Mouse (Mus musculus): ENCODE data around the gene Cyp51. TPM values are rescaled to one million over a fixed set of nuclear protein-coding genes. Genes with fewer than 3 reads are reported as not detected.
A peak's percentile ranks its signal among the peaks of the same experiment; 100 is the strongest.
"Not testable (repeated sequence)": the region's sequence is repeated elsewhere in the genome, so short reads cannot be mapped to it uniquely, and the experiment has no call there.

The Cyp51 gene
- 1 to 10 TPM; 7.9 to 9.4 TPM for total RNA-seq (2021)
- long read RNA-seq, experiment 1, transcript Cyp51-201 (10 exons, 3,931 nt): major isoform, 19 of 20 reads
- long read RNA-seq, experiment 1, partial matches to known transcripts: 0 of 20 reads
- long read RNA-seq, experiment 1, other reads (novel, unspliced or antisense): 1 of 20 reads
- long read RNA-seq, experiment 2, transcript Cyp51-201 (10 exons, 3,931 nt): major isoform, 13 of 13 reads
- long read RNA-seq, experiment 2, partial matches to known transcripts: 0 of 13 reads
- long read RNA-seq, experiment 2, other reads (novel, unspliced or antisense): 0 of 13 reads

- peak; percentile 87 for DNase-seq
These were observed at the start of gene Cyp51 for GRCm38 (mm10) chr5:4104341-4105040. Gene Cyp51 (minus strand): TSS chr5:4104746.

- DNase-seq: no peak
These were observed 8.1 kb upstream of the Cyp51 start for GRCm38 (mm10) chr5:4112570-4113098.

DNA sequence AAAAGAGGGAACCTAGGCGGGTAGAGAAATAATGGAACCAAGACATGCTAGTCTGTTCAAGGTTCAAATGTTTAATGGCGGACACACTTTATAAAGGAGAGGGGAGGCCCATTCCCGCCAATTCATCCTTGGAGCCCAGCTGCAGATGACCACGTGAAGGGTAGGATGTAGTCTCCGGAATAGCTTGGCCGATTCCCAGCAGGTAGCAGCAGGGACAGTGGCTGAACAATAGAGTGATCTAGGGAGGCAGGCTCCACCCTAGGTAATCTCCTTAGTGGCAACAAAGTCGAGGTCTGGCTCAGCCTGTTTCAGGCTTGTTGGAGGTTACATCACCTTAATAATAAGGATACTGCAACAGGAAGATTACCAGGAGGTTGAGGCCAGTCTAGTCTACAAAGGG, 2.5 kb upstream of the Cyp51 start:
- not testable (repeated sequence) for DNase-seq

- DNase-seq: no peak
These were observed 1.2 kb upstream of the Cyp51 start for GRCm38 (mm10) chr5:4105651-4106186.

- no peak for DNase-seq
These were observed 763 bp downstream of the Cyp51 start for GRCm38 (mm10) chr5:4103626-4104340.

DNA sequence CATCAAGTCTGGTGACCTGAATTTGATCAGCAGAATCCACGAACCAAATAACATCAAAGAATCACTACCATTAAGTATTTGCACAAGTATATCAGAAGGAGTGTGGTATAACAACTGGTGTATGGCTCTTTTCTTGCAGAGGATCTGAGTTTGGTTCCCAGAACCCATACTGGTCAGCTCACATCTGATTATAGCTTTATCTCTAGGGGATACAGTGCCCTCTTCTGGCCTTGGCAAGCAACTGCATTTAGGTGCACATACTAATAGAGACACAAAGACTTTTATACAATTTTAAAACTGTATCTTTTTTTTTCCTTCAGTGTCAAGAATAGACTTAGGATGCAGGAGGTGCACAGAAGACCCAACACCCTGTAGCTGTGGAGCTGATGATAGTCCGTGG, 2.8 kb downstream of the Cyp51 start:
- DNase-seq: no peak

- DNase-seq: no peak
These were observed 3.5 kb downstream of the Cyp51 start for GRCm38 (mm10) chr5:4101031-4101430.

DNA sequence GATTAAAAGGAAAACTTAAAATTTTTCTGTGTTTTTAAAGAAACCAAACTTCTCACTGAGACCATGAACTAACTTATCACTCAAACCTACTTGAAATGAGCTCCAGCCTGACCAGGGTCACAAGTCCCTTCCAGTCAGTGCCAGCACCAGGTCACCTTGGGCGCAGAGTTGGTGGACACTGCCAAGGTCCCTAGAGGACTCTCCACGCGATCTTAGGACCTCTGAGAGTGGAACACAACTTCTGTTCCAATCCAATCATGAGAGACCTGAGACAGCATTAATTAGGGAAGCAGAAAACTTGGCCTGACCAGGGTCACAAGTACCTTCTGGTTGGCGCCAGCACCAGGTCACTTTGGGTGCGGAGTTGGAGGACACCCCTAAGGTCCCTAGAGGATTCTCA, 10.1 kb downstream of the Cyp51 start:
- no peak for DNase-seq

DNA sequence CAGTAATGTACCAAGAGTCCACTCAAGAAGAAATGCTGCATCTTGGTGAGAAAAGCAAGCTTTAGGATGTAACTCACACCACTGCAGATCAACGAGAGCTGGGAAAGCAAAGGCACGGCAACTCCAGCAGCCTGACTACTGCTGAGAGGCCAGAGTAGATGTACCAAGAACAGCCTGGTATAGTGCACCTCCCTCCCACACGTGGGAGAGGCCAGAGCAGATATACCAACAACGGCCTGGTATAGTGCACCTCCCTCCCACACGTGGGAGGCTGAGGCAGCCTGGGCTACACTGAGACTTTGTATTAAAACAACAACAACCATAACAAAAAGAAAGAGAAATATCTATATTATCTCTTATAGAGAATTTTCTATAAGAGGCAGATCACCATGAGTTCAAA, 16.4 kb downstream of the Cyp51 start:
- no peak for DNase-seq

DNA sequence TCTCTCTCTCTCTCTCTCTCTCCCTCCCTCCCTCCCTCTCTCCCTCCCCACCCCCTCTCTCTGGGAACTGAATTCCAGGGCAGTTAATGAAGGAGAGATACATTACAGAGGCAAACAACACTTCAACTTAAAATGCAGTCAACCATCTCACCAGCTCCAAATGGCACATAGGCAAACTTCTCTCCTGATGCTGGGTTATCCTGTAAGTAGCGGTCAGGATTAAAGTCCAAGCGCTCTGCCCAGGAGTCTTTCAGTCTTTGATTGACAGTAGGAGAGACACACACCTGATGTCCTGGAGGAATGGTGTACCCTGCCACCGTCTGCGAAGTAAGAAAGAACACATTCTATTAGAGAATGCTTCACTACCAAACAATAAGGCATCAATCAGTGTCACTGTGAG, 18.2 kb downstream of the Cyp51 start:
- no peak for DNase-seq

DNA sequence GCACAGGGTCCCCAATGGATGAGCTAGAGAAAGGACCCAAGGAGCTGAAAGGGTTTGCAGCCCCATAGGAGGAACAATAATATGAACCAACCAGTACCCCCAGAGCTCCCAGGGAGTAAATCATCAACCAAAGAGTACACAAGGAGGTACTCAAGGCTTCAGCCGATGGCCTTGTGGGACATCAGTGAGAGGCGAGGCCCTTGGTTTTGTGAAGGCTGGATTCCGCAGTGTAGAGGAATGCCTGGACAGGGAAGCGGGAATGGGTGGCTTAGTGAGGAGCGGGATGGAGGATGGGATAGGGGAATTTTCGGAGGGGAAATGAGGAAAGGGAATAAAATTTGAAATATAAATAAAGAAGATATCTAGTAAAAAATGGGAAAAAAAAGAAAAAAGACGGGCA, 19.6 kb downstream of the Cyp51 start:
- no peak for DNase-seq

DNA sequence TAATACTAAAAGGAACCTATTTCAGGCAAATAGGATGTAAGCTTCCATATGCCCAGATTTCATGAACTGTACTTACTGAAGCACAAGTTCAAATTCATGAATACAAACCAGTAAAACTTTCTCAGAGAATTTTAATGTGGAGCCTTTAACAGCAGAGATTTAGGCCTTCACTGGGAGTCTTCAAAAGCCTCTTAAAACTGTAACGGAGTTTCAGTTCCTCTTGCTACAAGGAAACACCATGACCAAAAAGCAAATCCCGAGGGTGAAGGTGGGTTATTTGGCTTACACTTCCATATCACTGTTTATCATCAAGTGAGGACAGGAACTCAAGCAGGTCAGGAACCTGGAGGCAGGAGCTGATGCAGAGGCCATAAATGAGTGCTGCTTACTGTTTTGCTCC, 23.0 kb downstream of the Cyp51 start:
- DNase-seq: no peak

- DNase-seq: no peak
These were observed 23.7 kb downstream of the Cyp51 start for GRCm38 (mm10) chr5:4080861-4081260.

DNA sequence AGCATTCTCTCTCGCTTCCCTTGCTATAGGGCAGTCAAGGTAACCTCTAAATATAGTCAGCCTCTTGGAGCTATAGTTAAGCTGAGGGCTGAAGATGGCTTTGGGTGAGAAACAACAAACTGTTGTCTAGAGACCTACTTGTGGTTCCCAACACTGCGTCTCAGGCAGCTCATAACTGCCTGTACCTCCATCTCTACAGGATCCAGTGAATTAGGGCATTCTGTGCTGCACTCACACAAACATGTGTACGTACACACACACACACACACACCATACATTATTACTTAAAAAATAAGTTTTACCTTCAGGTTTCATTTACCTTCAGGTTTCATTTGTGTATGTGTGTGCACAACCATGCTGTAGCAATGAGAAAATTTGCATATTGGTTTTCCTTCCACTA, 25.5 kb downstream of the Cyp51 start:
- no peak for DNase-seq

GRCm38 (mm10) chr5:4067203-4067602, 37.3 kb downstream of the Cyp51 start:
- DNase-seq: no peak

DNA sequence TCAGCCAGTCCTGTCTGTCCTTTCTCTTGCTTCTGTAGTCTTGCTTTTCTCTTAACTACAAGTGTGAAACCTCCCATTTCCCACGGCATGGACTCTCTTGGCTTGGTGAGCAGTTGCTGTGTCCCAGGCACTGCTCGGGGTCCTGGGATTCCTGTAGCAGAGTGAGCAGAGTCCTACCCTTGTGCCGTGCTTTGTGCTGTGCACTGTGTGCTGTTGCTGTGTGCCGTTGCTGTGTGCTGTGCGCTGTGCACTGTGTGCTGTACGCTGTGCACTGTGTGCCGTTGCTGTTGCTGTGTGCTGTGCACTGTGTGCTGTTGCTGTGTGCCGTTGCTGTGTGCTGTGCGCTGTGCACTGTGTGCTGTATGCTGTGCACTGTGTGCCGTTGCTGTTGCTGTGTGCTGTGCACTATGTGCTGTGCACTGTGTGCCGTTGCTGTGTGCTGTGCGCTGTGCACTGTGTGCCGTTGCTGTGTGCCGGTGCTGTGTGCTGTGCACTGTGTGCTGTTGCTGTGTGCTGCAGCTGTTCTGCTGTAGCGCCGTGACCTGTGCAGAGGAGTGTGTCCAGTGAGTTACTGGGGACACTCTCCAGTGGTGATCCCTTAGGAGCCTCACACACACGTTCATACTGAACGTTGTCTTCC, 38.0 kb downstream of the Cyp51 start:
- DNase-seq: no peak

GRCm38 (mm10) chr5:4060313-4060712, 44.2 kb downstream of the Cyp51 start:
- DNase-seq: no peak

- no peak for DNase-seq
These were observed 63.6 kb downstream of the Cyp51 start for GRCm38 (mm10) chr5:4040922-4041321.

- DNase-seq: no peak
These were observed 64.2 kb downstream of the Cyp51 start for GRCm38 (mm10) chr5:4040372-4040771.

GRCm38 (mm10) chr5:4039351-4039750, 65.2 kb downstream of the Cyp51 start:
- no peak for DNase-seq

GRCm38 (mm10) chr5:4036686-4037085, 67.9 kb downstream of the Cyp51 start:
- DNase-seq: no peak

DNA sequence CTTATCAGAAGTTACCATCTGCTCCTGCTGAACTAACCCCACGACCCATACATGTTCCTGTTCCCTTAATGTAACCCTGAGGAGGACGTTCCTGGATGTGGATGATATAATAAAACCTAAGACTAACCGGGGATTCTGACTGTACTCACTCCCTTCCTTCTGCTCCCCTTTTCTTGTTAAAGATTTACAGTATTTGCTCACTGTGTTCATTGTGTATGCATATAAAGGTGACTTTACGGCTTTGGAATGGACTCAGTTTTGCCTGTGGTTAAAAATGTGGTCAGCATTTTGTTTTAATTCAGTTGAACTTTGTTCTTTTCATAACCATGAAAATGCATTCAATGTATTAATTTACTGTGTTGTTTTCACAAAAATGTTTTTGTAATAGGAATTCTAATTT, 72.7 kb downstream of the Cyp51 start:
- no peak for DNase-seq
